Mouse (Mus musculus): ENCODE data around the gene Slc25a26. TPM values are rescaled to one million over a fixed set of nuclear protein-coding genes. Genes with fewer than 3 reads are reported as not detected.

The Slc25a26 gene
- total RNA-seq, 2 experiments from 2014 or later = 4.5 to 6.5 TPM

- no peak for ATAC-seq (replicated peaks; ENCODE audit: poor library complexity)
Observed at GRCm38 (mm10) chr6:94631779-94632082, 131.6 kb downstream of the Slc25a26 start.

- peak; percentile 71 for ATAC-seq (replicated peaks; ENCODE audit: poor library complexity)
Observed at GRCm38 (mm10) chr6:94634274-94634673, 134.1 kb downstream of the Slc25a26 start.

- ATAC-seq (replicated peaks; ENCODE audit: poor library complexity) = peak; percentile 9; the same call in 1 of the 2 replicates
Observed at GRCm38 (mm10) chr6:94634710-94635109, 134.6 kb downstream of the Slc25a26 start.

DNA sequence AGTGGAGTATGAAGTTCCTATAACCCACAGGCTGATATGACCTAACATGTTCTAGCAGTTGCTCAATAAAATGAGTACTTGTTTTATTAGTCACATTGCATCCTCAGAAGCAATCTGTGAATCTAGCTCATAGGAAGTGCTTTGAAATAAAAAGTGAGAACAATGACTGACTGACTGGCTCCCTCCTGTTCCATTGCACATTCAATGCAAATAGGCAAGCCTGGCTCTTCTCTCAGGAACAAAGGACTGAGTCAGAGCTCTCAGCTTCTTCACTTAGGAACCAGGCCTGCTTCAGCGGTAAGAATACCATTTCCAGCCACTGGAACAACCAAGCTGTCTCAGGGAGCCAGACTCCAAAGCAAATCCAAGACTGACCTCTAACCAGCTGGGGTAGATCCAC, 135.2 kb downstream of the Slc25a26 start:
- no peak for ATAC-seq (replicated peaks; ENCODE audit: poor library complexity)

DNA sequence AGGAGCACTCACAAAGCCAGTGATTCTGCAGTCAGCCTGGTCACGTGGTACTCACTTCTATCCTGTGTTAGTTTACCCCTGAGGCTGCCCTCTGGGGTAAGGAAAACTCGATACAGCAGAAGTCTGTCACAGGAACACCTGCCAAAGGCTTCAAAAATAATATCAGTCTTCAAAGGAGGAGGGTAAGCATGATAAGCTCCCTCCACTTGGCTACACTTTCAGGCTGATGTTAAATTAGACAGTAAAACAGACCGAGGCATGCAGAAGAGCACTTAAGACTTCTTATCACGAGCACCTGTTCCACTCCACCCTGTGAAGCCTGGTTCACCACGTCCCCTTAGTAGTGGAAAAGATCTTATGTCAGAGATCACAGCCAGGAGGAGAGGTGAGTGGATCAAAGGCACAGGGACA, 136.9 kb downstream of the Slc25a26 start:
- peak; percentile 71 for ATAC-seq (replicated peaks; ENCODE audit: poor library complexity)

GRCm38 (mm10) chr6:94640297-94640696, 140.2 kb downstream of the Slc25a26 start:
- no peak for ATAC-seq (replicated peaks; ENCODE audit: poor library complexity)

DNA sequence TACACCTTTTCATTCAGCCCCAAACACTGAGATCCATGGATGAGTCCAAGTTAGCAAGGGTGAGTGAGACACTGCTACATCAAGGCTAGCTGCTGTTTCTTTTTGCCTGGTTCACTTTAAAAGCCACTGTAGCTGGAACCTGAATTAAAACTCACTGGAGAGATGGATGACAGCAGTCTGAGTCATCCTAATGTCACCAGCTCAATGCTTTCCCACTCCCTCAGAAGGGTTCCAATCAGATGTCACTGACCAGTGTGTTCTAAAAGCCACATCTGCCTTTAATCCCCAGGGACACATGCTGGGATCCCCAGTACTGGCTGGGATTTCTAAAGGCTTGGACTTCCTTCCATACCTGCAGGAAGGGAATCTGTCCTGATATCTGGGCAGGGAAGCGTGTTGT, 141.9 kb downstream of the Slc25a26 start:
- ATAC-seq (replicated peaks; ENCODE audit: poor library complexity) = no peak

DNA sequence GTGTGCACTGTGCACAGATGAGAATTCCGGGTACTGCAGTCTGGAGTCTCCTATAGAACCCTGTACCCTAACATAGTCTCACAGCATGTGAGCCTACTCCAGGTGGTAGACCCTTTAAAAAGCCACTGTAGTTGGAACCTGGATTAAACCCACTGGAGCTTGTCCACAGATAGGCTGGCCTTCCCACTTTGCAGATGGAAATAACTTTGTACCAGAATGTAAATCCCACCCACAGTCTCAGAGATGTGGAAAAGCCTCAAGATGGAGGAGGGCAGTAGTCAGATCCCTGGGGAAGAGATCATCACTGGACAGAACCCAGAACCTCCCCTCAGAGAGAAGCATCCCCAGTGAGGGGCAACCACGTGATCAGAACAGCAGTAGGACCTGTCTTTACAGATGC, 143.9 kb downstream of the Slc25a26 start:
- no peak for ATAC-seq (replicated peaks; ENCODE audit: poor library complexity)

- no peak for ATAC-seq (replicated peaks; ENCODE audit: poor library complexity)
Observed at GRCm38 (mm10) chr6:94644641-94645040, 144.5 kb downstream of the Slc25a26 start.

- peak; percentile 73 for ATAC-seq (replicated peaks; ENCODE audit: poor library complexity)
Observed at GRCm38 (mm10) chr6:94645723-94646122, 145.6 kb downstream of the Slc25a26 start.

- ATAC-seq (replicated peaks; ENCODE audit: poor library complexity) = no peak
Observed at GRCm38 (mm10) chr6:94646274-94646863, 146.2 kb downstream of the Slc25a26 start.

- no peak for ATAC-seq (replicated peaks; ENCODE audit: poor library complexity)
Observed at GRCm38 (mm10) chr6:94646902-94647301, 146.8 kb downstream of the Slc25a26 start.

DNA sequence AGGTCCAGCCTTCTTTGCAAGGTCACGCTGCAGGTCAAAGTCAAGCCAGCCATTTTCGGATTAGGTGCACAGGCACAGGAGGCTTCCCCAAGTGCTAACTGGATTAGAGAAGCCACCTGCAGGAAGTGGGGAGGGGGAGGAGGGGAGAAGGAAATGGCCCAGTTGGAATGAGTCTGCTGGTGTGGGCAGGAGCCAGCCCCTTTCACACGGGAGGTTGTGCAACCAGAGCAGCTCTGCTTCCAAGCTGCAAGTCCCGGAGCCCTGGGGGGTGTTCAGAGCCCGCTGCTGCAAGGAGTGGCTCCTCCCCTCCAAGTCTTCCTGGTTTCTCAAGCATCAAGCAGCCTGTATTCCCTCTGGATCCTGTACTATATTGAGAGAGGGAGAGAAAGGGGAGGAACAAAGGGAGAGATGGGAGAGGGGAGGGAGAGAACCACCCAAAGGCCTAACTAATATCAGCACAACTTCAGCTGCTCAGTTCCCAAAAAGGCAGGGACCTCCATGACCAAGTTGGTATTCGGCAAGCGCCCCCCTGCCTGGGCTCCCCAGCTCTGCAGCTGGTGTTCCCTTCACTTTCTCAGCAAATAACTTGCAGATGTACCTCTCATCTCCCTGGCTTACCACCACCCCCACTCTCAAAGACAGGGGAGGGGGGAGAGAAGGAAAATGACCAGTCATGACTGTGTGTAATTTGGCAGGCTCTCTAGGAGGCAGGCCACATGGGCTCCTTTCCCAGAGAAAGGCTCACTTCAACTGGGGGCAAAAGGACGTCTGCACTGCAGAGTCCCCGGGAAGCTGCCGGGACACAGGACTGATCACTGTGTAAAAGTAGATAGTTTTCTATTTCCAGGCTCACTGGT, 147.7 kb downstream of the Slc25a26 start:
- ATAC-seq (replicated peaks; ENCODE audit: poor library complexity) = peak; percentile 84

DNA sequence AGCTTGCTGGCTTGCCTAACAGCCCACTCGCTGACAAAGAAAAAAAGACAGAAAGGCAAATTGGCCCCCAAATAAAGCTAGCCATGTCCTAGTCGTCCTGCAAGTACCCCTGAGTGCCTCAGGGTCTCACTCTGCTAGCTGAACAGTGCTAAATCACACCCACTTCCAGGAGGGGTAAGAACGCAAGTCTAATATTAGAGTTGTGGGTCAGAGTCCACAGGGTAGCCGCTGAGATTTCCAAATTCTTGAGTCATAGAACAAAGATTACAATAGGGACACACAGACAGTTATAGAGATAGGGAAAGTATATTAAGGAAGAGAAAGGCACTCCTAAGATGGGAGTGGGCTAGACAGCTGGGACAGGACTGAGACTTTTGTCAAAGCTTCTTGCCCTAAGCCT, 148.4 kb downstream of the Slc25a26 start:
- no peak for ATAC-seq (replicated peaks; ENCODE audit: poor library complexity)

DNA sequence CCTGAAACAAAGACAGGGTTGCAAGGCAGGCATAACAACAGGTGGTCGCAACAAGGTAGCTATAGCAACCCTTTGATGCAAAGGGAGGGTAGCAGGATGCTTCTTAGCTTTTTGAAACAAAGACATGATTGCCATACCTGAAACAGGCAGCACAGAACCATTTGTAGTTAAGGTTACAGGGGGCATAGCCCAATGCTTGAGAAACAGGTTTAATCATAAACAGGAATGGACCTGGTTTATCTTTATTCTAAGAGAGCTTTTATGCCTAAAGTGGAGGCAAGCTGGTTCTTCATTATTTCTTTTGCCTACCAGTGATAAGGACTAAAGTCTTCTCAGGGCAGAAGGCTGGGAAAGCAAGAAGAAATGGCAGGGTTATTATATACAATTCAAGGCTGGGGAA, 149.5 kb downstream of the Slc25a26 start:
- no peak for ATAC-seq (replicated peaks; ENCODE audit: poor library complexity)

DNA sequence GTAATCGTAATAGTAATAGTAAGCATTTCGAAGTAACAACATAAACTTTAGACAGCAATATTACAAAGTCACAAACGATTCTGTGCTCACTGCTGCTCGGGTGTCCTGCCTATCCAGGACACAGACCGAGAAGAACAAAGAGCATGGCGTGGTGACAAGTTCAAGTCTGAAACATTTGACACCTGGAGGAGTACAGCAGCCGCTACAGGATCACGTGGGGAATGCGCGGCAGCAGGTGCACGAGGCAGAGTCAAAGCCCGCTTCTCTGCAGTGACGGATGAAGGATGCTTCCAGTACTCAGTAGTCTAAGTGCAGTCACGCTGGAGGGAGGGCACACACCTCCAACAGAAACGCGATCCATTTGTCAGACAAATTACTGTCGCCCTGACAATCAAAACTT, 151.4 kb downstream of the Slc25a26 start:
- no peak for ATAC-seq (replicated peaks; ENCODE audit: poor library complexity)

GRCm38 (mm10) chr6:94652659-94653213, 152.6 kb downstream of the Slc25a26 start:
- ATAC-seq (replicated peaks; ENCODE audit: poor library complexity) = no peak

GRCm38 (mm10) chr6:94653388-94654316, 153.5 kb downstream of the Slc25a26 start:
- ATAC-seq (replicated peaks; ENCODE audit: poor library complexity) = no peak
